Mouse (Mus musculus) CH12.LX (cell line): ENCODE measurements around the gene Vil1.
A peak's percentile ranks its signal among the peaks of the same experiment; 100 is the strongest.

ENCODE experiments used
- CTCF ChIP-seq, 2 experiments: IDR thresholded peaks in 1 of 2; conservative IDR thresholded peaks in 1 of 2; 2 replicates each; pipeline ENCODE4 v1.5.1; 2011 to 2012; ENCODE audit warnings: low read depth in 2 of 2, low read length in 2 of 2, improper control_type of control experiment in 1 of 2, inconsistent platforms in 1 of 2, mild to moderate bottlenecking in 1 of 2, moderate library complexity in 1 of 2
- ETS1 ChIP-seq: conservative IDR thresholded peaks from 2 replicates; pipeline ENCODE4 v1.6.1; 2012; ENCODE audit warnings: low read depth, mild to moderate bottlenecking, inconsistent platforms, low read length, improper control_type of control experiment, moderate library complexity
- IRF4 ChIP-seq: IDR thresholded peaks from 2 replicates; pipeline ENCODE4 v1.6.1; 2014; ENCODE audit warnings: low read depth, mild to moderate bottlenecking, inconsistent platforms, low read length, improper control_type of control experiment
- MAX ChIP-seq: IDR thresholded peaks from 2 replicates; pipeline ENCODE4 v1.6.1; 2011; ENCODE audit warnings: low read length, improper control_type of control experiment
- MAZ ChIP-seq: IDR thresholded peaks from 2 replicates; pipeline ENCODE4 v1.6.1; 2012; ENCODE audit warnings: low read depth, mild to moderate bottlenecking, inconsistent platforms, low read length, improper control_type of control experiment, moderate library complexity
- POLR2A ChIP-seq: IDR thresholded peaks from 2 replicates; pipeline ENCODE4 v1.6.1; 2011; ENCODE audit warnings: low read depth, mild to moderate bottlenecking, improper control_type of control experiment, low read length
- RAD21 ChIP-seq: IDR thresholded peaks from 2 replicates; pipeline ENCODE4 v1.6.1; 2011; ENCODE audit warnings: low read depth, mild to moderate bottlenecking, low read length, improper control_type of control experiment, moderate library complexity
- RCOR1 ChIP-seq: conservative IDR thresholded peaks from 2 replicates; pipeline ENCODE4 v1.6.1; 2012; ENCODE audit warnings: low read depth, mild to moderate bottlenecking, inconsistent platforms, low read length, improper control_type of control experiment
- TBP ChIP-seq: conservative IDR thresholded peaks from 2 replicates; pipeline ENCODE4 v1.6.1; 2011; ENCODE audit warnings: low read depth, low read length, improper control_type of control experiment
- USF2 ChIP-seq: conservative IDR thresholded peaks from 2 replicates; pipeline ENCODE4 v1.6.1; 2011; ENCODE audit warnings: low read depth, low read length, improper control_type of control experiment
- ZC3H11A ChIP-seq: IDR thresholded peaks from 2 replicates; pipeline ENCODE4 v1.6.1; 2012; ENCODE audit warnings: low read depth, mild to moderate bottlenecking, inconsistent platforms, low read length, improper control_type of control experiment
- ZNF384 ChIP-seq: IDR thresholded peaks from 2 replicates; pipeline ENCODE4 v1.6.1; 2012; ENCODE audit warnings: low read depth, low read length, improper control_type of control experiment, inconsistent platforms

GRCm38 (mm10) chr1:74361812-74362211, 47.4 kb upstream of the Vil1 start, which contains the start of gene Catip:
- peak; percentile 49 to 97; a peak in 3 of 4 replicates for TF ChIP-seq CTCF (conservative IDR thresholded peaks at IDR 0.05 in 1 of 2, IDR thresholded peaks at IDR 0.05 in 1 of 2; ENCODE audit: low read depth in 2 of 2, low read length in 2 of 2)
- no peak for TF ChIP-seq POLR2A
- peak; percentile 92 for TF ChIP-seq ZC3H11A
- no peak for TF ChIP-seq TBP
- no peak for TF ChIP-seq ZNF384
- TF ChIP-seq MAX: no peak
- no peak for TF ChIP-seq RCOR1
- no peak for TF ChIP-seq MAZ
- TF ChIP-seq USF2: no peak
- no peak for TF ChIP-seq ETS1
- TF ChIP-seq IRF4: no peak
- peak; percentile 97 for TF ChIP-seq RAD21
